Mouse (Mus musculus) spleen, adult 2 months (tissue): ENCODE results near the gene Olfr809. TPM values are rescaled to one million over a fixed set of nuclear protein-coding genes. Genes with fewer than 3 reads are reported as not detected.

Source experiments
- DNase-seq, 2 experiments: peaks; one replicate each; pipeline versions ENCODE4 v3.0.0 to v3.0.0-alpha.2; 2012 to 2021; ENCODE audit warnings: low spot score in 2 of 2, low read depth in 1 of 2
- H3K27ac ChIP-seq: fragments of 200-500 bp; 2 replicates; pipeline ENCODE4 v1.5.1; 2012; ENCODE audit warnings: low read length, inconsistent platforms; ENCODE audit not compliant: insufficient read depth
- H3K27me3 ChIP-seq: fragments of 200-500 bp; 2 replicates; pipeline ENCODE4 v1.6.1; 2012; ENCODE audit warnings: mild to moderate bottlenecking, moderate library complexity, low read length, inconsistent platforms; ENCODE audit not compliant: control insufficient read depth, insufficient read depth
- H3K36me3 ChIP-seq: fragments of 200-500 bp; 2 replicates; pipeline ENCODE4 v1.6.1; 2012; ENCODE audit warnings: mild to moderate bottlenecking, low read length, inconsistent platforms; ENCODE audit not compliant: control insufficient read depth, insufficient read depth
- H3K4me1 ChIP-seq: fragments of 200-500 bp; 2 replicates; pipeline ENCODE4 v1.6.1; 2011; ENCODE audit warnings: inconsistent platforms; ENCODE audit not compliant: control insufficient read depth, insufficient read depth, insufficient read length
- H3K4me3 ChIP-seq: fragments of 200-500 bp; 2 replicates; pipeline ENCODE4 v1.5.1; 2011; ENCODE audit warnings: mild to moderate bottlenecking, inconsistent platforms; ENCODE audit not compliant: insufficient read depth, insufficient read length; ENCODE audit errors: extremely low read depth
- CTCF ChIP-seq: fragments of 200-500 bp; IDR thresholded peaks from 2 replicates; pipeline ENCODE4 v1.5.1; 2011; ENCODE audit warnings: mild to moderate bottlenecking, inconsistent platforms; ENCODE audit not compliant: insufficient read depth, insufficient read length, insufficient replicate concordance; ENCODE audit errors: extremely low read depth
- POLR2A ChIP-seq: fragments of 200-500 bp; IDR thresholded peaks from 2 replicates; pipeline ENCODE4 v1.6.1; 2011; ENCODE audit warnings: low read depth, low read length, inconsistent platforms
- WGBS: fragments of 180-500 bp; shearing (Covaris S2); methylation state at CpG from one replicate; pipeline ENCODE4 v1.1.7; 2018; 5-methylcytosine and 5-hydroxymethylcytosine counted together
- polyA plus RNA-seq: library from polyadenylated mRNA; depleted of rRNA; stranded (reverse); fragments of >200 nt; gene quantifications from 2 replicates; pipeline ENCODE4 v1.2.3, GENCODE M21; 2012; rRNA removed

Olfr809 gene
- not detected in 2 replicates for polyA plus RNA-seq

GRCm38 (mm10) chr10:129774338-129774737 lies at the start of gene Olfr809:
Olfr809 (plus strand) TSS chr10:129774638.
- no peak for TF ChIP-seq POLR2A
- no peak for TF ChIP-seq CTCF
- no peak for DNase-seq
- Histone ChIP-seq H3K4me1 (no peaks in the 10 kb centered on the region), H3K27me3 (no peaks in the 10 kb centered on the region), H3K4me3 (no peak within 1 kb of the TSS), H3K27ac (no peak within 1 kb of the TSS), H3K36me3 (no peaks in the 10 kb centered on the region)

- Histone ChIP-seq H3K4me3 (no peak within 1 kb of the TSS), H3K36me3 (no peaks in the 10 kb centered on the region), H3K27ac (no peak within 1 kb of the TSS), H3K27me3 (no peaks in the 10 kb centered on the region), H3K4me1 (no peaks in the 10 kb centered on the region)
- DNase-seq: no peak
- 93% methylated on average over 2 of the region's 2 CpGs for WGBS
- no peak for TF ChIP-seq POLR2A
- no peak for TF ChIP-seq CTCF
These were observed 45.2 kb upstream of the Olfr809 start, which contains the start of gene Olfr805 for GRCm38 (mm10) chr10:129729275-129729674. Olfr805 (minus strand) TSS chr10:129729375.

GRCm38 (mm10) chr10:129741821-129742220 lies 32.6 kb upstream of the Olfr809 start, which contains the start of gene Olfr806:
Olfr806 (minus strand) TSS chr10:129741921.
- H3K4me1 ChIP-seq: no peaks in the 10 kb centered on the region
- TF ChIP-seq POLR2A (no peak), CTCF (no peak)
- H3K27me3 ChIP-seq: no peaks in the 10 kb centered on the region
- no peak for DNase-seq
- no peaks in the 10 kb centered on the region for H3K36me3 ChIP-seq
- no peak within 1 kb of the TSS for H3K4me3 ChIP-seq
- H3K27ac ChIP-seq: no peak within 1 kb of the TSS

GRCm38 (mm10) chr10:129757693-129758092 lies 16.7 kb upstream of the Olfr809 start, which contains the start of gene Olfr807:
Olfr807 (minus strand) TSS chr10:129757793.
- Histone ChIP-seq H3K36me3 (no peaks in the 10 kb centered on the region), H3K4me3 (no peak within 1 kb of the TSS), H3K4me1 (no peaks in the 10 kb centered on the region), H3K27me3 (no peaks in the 10 kb centered on the region), H3K27ac (no peak within 1 kb of the TSS)
- WGBS: 76% methylated on average over 1 of the region's 1 CpGs
- TF ChIP-seq CTCF (no peak), POLR2A (no peak)
- no peak for DNase-seq

- Histone ChIP-seq H3K27ac (no peak within 1 kb of the TSS), H3K27me3 (no peaks in the 10 kb centered on the region), H3K36me3 (no peaks in the 10 kb centered on the region), H3K4me3 (no peak within 1 kb of the TSS), H3K4me1 (no peaks in the 10 kb centered on the region)
- no peak for DNase-seq
- WGBS: 90% methylated on average over 1 of the region's 1 CpGs
- TF ChIP-seq CTCF: no peak
- no peak for TF ChIP-seq POLR2A
These were observed 9.3 kb upstream of the Olfr809 start, which contains the start of gene Olfr808 for GRCm38 (mm10) chr10:129765182-129765581. Olfr808 (plus strand) TSS chr10:129765482.

- DNase-seq: no peak
- Histone ChIP-seq H3K4me1 (no peaks in the 10 kb centered on the region), H3K4me3 (no peak overlapping the region), H3K27ac (no peak overlapping the region), H3K27me3 (no peaks in the 10 kb centered on the region), H3K36me3 (no peaks in the 10 kb centered on the region)
- no peak for TF ChIP-seq CTCF
- no peak for TF ChIP-seq POLR2A
These were observed 3.7 kb downstream of the Olfr809 start for GRCm38 (mm10) chr10:129778123-129778522.

GRCm38 (mm10) chr10:129794817-129795216 lies 20.4 kb downstream of the Olfr809 start, which contains the start of gene Olfr810:
Olfr810 (minus strand) TSS chr10:129794917.
- no peaks in the 10 kb centered on the region for H3K4me1 ChIP-seq
- no peak within 1 kb of the TSS for H3K27ac ChIP-seq
- H3K36me3 ChIP-seq: no peaks in the 10 kb centered on the region
- DNase-seq: no peak
- no peak for TF ChIP-seq POLR2A
- no peak for TF ChIP-seq CTCF
- H3K4me3 ChIP-seq: no peak within 1 kb of the TSS
- no peaks in the 10 kb centered on the region for H3K27me3 ChIP-seq
